Mouse (Mus musculus) lung, postnatal 25 days (tissue): ENCODE data around the gene Tex52.
A peak's percentile ranks its signal among the peaks of the same experiment; 100 is the strongest.

ENCODE experiments used
- DNase-seq: peaks from one replicate; pipeline ENCODE4 v3.0.0; 2022; ENCODE audit warnings: low spot score

The Tex52 gene

DNA sequence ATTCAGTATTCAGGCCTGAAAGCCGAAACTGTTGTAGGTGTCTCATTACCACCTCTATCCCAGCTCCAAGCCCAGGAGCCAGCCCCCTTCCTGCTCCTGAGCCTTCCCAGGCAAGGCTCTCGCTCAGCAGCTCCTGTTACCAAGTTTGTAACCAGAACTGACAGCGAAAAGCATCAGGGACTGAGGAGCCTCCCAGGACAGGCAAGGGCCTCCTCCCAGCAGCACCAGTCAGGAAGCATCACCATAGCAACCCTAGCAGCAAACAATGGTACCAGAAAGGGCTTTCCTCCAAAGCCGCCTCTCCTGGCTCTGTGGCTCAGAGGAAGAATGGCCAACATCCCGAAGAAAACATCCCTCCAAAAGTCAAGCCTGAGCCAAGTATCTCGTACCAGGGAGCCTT is at the start of gene Tex52, which contains the start of gene Gm44596:
Tex52 (plus strand) TSS at position 265 of the 400 bp plus-strand sequence.
Gm44596 (plus strand) TSS at position 312 of the 400 bp plus-strand sequence.
- DNase-seq, result peak; percentile 56

DNA sequence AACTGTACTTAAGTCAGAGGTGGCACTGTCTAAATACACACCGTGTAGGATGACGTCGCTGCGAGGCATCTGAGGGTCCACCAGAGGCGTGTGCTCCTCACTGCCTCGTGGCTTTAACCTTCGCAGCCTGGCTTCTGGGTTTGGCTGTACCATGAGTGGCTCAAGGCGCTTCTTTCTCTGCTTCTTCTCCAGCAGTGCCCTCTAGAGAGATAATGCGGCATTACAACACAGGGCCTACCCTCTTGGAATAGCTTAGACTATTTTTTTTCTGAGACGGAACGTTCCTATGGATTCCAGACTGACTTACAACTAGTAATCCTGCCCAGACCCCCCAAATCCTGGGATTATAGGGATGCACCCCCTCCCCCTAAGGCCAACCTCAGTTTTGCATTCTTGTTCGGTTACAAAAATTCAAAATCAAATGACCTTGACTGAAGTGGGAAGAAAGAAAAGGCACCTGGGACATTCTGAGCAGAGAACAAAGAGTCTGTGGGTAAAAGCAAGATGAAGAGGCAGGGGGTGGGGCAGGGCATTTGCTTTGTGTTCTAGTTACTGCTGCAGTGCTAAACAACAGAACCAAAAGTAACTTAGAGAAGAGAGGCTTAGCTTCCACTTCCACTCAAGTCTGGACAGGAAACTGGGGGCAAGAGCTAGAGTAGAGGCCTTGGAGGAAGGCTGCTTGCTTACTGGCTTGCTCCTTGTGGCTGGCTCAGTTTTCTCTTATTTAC is 40.7 kb upstream of the Tex52 start:
- DNase-seq, result peak; percentile 79

DNA sequence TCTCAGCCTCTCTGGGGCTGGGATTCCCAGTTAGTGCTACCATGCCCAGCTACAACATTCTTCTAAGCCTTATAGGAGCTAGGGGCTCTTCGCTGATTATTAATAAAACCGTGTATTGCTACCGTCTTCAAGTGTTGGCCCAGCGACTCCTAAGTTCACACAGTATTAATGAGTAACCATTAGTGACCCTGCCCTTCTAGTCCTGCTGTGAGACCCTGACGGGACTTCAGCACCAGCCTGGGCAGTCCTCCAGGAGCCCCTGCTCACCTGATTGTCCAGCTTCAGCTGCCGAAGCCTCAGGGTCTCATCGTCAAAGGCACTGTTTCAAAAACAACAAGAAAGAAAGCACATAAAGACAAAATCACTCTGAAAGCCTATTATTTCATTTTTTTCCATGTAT is 37.8 kb upstream of the Tex52 start:
- DNase-seq, result no peak

DNA sequence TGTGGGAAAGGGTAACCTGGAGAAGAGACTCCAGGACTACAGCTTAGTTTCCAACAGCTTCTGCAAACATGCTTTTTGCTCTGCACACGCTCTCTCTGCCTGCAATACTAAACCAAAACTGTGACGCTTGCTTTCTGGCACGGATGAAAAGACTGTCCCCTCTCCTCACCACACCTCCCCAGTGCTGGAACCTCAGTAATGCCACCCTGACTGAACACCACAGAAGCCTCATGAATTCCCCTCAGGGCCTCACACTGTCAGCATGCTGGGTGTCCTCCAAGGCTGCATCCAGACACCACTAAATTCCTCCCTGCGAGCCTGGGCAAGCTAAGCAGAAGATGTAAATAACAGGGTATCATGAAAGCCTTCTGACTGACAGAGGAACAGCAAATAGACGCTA is 36.4 kb upstream of the Tex52 start:
- DNase-seq, result no peak

DNA sequence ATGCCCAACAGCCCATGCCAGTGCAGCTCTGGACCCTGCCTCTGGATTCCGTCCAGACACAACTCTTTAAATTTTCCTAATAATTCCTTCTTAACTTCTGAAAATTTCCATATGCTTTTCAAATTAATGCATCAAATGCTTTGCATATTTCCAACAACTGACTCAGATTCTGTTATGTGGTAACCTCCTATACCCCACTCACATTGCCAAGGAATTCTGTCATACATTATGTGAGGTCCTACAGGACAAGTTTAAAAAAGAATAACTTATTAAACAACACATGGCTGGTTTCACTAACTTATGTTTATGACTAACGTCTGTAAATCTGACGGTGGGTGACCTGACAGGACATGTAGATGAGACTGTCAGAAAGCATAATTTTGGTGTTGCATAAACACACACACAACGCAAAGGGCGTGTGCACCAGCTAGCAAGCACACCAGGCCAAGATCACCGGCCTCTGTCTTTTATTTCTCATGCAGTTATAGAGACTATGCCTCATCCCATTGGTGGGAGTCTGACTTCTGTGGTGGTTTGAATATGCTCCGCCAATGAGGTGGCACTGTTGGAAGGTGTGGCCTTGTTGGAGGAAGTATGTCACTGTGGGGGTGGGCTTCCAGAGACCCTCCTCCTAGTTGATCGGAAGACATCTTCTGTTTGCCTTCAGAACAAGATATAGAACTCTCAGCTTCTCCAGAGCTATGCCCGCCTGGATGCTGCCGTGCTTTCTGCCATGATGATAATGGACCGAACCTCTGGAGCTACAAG is 33.1 kb upstream of the Tex52 start:
- no peak for DNase-seq

DNA sequence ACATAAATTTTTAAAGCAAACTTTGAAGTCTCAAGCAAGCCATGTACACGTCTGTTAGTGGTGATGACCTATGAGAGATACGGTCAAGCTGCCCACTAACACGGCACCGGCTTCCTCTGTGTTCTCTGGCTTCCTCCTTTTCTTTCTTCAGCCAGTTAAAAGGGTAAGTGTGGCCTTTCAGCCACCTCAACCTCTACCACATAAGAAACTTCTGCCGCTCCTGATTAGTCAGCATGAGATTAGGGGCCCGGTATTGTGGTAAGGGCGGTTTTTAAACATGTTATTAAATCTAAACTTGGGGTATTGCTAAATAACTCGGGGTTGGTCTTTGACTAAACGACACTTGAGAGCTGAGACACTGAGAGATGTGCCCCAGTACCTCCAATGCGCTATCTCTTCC is 29.6 kb upstream of the Tex52 start:
- DNase-seq, result no peak

DNA sequence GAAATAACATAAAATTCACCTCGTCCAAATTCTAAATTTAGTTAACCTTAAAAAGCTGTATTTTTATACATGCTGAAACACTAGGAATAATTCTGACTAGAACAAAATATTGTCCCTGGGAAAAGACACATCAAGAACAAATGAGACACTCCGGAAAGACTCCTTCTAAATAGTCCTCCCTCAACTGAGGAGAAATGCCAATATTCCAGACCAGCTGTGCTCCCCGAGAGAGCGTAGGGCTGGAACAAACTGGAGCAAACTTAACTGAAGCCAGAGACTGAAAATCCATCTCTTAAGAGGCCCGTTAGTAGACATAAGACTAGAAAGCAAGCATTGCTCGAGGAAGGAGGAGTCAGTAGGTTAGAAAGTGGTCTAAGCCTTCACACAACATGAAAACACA is 28.5 kb upstream of the Tex52 start:
- no peak for DNase-seq

DNA sequence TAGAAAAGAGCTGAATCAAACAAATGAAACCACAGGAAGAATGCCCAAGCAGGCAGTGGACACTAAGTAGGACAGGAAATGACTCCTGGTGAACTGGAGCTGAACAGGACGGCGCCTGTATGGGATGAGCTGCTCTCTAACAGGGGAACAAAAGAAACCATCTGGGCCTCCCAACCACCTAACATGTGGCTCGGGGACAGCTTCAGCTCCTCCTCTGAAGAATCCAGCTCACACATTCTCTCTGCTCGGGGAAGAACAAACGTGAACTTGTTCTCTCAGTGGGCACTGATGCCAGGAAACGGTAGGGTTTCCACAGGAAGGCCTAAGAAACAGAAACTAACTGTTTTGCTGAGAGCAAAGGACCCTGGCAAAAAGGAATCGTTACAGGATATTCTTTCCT is 25.5 kb upstream of the Tex52 start:
- DNase-seq, result no peak

DNA sequence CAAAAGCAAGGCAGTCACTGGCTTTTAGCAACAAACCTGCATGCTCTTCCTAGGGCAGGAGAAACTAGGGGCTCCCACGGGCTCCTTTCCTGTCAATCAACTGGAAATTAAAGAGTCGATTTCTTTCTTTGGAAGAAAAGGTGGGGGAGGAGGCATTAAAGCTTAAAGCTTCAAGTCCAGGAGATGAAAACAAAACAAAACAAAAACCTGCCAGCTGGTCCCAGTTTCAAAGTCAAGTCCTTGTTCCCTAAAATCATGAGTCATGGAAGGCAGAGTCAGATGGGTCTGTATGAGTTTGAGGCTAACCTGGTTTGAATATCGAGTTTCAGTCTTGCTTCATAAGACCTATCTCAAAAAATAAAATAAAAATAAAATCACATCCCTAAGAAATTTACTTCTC is 21.1 kb upstream of the Tex52 start:
- no peak for DNase-seq

DNA sequence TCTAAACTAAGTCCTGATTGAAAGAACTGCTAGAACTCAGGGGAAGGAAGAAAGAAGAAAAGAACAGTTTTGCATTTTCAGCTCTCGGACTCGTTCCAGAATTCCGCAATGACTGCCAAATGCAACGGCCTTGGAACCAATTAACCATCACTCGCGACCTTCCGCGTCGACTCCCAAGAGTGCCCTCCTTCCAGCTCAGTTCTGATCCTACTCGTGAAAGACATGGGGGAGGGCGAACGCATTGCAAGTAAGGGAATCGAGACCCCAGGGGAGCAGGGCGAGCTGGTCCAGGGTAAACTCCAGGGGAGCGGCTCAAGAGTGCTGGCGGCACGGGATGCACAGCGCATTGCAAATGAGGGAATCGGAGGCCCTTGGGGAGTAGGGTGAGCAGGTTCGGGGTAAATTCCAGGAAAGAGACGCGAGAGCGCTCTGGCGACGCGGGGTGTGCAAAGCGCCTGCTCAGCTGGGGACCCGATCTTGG is 20.0 kb upstream of the Tex52 start:
- DNase-seq, result no peak

DNA sequence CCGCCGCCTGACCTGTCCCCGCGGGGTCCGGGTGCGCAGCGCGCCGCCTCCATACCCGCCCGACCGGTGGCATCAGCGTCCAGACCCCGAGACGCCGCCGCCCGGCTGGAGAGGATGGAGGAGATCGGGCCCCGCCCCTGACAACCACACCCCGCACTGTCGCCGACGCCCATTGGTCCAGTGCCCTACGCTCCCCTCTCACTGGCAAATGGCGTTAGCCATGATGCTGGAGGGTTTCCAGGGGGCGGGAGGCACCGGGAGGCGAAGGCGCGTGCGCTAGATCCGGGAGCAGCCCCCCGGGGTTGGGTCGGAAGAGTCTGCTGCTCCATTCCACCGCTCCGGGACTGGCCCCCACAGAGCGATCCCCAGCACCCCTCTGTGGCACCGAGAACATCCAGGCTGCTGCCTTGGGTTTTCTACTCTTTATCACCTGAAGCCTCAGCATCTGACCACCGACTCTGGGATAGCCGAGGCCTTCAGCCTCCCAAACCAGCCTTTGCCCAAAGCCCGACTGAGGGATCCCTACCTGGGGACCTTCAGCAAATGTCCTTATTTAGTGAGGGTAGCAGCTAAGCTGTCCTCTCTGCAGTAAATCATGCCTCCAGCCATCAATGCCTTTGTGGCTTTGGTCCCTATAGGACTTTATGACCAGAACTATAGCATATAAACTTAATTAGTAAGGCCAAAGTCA is 19.4 kb upstream of the Tex52 start, which contains the start of gene Tulp3:
Tulp3 (minus strand) TSS at position 126 of the 691 bp plus-strand sequence.
- DNase-seq, result peak; percentile 95

DNA sequence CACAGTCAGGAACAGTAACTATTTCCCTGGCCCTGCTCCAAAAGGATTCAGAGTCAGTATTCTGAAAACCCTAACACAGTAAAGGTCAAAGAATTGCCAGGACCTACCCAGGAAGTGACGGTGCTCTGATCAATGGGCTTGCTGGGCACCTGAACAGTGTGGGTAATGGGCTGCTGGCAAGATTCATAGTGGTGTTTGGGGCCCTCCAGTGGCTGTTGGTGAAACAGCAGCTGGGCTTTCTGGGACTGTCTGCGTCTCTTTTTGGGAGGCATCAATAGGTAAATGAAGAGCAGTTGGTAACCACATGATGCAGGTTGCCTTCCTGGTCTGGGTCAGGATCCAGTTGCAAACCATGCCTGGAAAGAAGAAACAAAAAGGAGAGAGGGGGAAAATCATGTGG is 16.3 kb upstream of the Tex52 start:
- peak; percentile 62 for DNase-seq

DNA sequence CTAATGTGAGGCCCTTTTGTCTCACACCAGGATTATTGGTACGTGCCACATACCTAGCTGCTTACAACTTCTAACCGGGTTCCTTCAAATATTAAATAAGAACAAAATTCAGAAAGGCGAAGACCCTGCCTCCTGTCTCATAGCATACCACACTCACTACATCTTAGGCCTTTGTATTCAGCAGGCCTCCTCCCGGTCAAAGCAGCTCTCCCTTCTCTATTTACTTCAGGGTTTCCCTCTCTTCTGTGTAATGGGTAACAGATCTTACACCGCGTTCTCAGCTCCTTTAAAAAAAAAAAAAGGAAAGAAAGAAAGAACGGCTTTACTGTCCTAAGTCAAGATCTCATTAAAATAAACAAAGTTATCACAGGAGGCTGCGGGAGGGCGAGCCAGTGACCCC is 13.4 kb upstream of the Tex52 start:
- no peak for DNase-seq

DNA sequence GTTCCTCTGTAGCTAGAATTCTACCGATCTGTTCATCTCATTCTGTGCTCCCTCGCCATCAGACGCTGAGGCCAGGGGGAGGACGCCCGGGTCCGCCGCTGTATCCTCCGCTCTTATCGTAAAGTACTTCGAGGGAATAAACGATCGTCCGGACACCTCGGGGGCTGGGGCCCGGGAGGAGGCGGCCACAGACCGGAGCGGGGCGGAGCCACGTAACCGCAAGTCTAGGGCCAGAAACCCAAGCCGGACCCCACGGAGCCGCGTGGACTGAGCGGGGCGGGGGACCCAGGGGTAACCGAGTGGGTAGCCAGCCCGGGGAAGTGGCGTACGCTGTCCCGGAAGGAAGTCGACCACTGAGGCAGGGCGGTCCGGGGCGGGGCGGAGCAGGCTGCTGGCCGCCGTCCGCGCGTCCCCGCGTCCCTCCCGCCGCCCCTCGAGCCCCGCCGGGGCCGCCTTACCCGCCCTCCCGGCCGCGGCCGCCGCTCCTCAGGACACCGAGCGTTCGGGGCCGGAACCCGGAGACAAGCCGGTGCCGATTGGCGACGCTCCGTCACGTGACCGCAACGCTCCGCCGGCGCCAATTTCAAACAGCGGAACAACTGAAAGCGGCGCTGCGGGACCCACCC is 12.8 kb upstream of the Tex52 start, which contains the start of the genes Rhno1 and Foxm1:
Rhno1 (minus strand) TSS at position 531 of the 626 bp plus-strand sequence.
Foxm1 (plus strand) TSS at position 587 of the 626 bp plus-strand sequence.
- peak; percentile 83 for DNase-seq

DNA sequence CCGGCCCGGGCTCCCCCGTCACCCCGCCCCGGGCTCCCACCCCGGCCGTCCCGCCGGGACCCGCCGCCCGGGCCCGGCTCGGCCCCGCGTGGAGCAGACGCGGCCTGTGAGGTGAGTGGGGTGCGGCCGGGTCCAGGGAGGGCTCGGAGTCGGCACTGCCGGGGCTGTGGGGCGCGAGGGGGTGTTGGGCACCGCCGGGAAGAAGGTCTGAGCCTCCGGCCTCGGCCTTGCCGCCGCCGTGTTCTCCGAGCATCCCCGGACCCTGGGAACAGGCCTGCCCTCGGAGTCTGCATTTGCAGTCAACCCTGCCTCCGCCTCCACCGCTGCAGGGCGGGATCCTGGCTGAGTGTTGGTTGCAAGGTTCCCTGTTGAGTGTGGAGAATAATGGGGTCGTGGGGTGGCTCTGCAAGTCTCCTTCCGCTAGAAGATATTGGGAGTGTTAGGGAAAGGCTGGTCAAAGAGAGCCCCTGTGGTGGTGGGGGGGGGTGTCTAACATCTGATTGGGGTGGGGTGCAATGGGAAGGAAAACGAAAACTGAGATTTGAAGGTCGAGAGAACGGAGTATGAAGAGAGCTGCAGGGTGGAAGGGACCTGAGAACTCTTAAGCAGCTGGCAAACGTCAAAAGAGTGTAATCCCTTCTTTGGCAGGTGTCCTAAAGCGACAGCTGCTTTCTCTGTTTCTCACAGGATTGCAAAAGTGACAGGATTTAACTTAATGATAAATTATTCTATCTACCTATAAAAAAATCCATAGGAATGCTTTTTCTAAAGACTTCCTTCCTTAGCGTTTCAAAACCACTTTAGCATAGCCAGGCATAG is 12.0 kb upstream of the Tex52 start:
- no peak for DNase-seq

DNA sequence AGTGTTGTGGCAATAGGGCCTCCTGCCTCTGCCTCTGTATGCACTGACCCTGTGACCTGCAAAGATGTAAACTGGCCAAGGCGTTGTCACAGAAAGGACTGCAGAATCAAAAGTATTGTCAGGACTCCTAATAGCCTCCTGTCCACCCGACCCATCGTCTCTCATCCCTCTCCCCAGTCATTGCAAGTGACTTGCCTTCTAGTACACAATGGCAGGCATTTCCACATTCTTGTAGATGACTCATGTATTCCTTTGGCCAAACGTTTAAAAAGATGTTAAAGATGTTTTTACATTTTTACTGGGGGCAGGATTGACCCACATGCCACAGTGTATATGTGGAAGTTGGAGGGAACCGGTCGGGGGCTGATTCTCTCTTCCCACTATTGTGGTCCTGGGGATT is 10.5 kb upstream of the Tex52 start:
- DNase-seq, result no peak

DNA sequence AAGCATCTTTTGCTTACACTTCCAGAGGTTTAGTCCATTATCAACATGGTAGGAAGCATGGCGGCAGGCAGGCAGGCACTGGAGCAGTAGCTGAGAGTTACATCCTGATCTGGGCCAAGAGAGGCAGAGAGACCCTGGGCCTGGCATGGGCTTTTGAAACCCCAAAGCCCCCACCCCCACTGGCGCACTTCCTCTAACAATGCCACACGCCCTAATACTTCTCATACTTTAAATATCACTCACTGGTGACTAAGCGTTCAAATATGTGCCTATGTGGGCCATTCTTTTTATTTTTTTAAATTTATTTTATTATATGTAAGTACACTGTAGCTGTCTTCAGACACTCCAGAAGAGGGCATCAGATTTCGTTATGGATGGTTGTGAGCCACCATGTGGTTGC is 8.8 kb upstream of the Tex52 start:
- DNase-seq, result no peak

DNA sequence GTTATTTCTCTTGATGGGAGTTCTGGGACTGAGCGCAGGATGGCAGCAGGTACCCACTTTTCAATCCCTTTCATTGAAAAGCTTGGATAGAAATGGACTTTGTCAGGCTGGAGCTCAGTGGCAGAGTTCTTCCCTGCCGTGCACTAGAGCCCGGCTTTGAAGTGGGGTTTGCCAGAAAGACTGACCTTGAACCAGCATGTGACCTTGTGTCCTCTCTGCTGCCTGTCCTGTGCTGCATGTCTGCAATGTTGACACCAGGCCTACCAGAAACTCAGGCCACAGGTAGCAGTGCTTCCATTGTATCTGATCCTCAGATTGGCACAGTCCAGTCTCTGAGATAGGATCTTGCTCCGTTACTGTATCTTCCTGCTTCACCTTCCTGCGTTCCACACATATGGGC is 5.2 kb upstream of the Tex52 start:
- DNase-seq, result no peak

DNA sequence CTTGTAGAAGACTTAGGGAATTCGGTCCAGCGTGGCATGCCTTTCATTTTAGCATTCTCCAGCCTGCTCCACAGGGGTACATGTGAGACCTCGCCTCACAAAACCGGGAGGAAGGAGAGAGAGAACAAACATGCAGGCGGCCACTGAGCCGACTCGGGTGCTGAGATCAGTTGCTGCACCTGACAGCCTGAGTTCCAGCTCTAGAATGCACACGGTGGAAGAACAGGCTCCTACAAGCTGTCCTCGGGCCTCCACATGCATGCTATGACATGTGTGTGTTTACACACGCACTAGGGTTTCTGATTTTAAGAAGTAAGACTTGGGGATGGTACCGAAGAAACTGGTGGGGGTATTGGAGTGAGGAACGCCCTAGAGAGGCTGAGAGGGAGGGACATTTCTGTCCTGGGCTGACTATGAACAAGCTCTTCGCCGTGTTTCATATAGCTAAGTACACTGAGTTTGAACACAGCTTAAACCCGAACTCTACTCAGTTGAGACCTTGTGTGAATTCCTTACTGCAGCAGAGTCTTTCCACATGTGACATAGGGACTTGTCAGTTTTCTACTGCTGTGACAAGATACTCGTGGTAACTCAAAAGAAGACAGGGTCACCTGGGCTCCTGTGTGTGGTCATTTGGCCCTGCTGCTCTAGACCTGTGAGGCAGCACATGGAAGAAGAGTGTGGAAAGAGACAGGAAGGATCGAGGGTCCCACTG is 1.3 kb downstream of the Tex52 start:
- DNase-seq, result no peak

DNA sequence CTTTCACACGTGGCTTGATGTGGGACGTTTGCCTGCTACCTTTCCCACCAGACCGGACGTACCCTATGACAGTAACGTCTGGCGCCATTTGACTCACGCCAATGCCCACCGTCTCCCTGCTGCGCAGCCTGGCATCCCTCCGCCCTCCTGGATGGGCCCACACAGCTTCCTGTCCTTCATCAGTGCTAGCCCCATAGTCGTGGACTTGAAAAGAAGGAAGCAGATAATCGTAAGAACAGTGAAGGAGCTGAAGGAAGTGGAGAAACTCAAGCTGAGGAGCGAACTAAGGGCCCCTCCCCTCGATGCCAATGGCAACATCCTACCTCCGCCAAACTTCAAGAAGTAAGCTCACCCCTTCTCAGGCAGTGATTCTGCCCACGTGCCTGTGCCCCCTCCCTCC is 4.4 kb downstream of the Tex52 start:
- no peak for DNase-seq
